In the genomic region with DNA sequence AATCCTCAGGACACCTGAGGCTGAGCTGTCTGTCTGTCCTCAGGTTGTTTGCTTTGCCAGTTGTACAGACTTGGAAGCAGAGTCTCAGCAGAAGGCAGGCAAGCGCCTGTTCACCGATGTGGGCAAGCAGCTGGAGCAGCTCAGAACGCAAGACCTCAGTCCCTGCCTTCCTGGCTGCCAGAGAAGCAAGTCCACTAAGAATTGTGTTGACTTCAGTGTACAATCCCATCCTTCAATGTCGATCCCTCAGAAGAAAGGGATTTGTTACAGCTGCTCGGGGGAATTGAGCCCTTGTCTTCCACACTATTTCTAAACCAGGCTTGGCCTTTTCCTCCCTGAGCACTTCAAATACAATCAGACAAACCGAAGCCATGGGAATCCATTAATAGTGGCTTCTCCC, we compare ENCODE assay signal across 17 mouse cellular contexts. TPM values are rescaled to one million over a fixed set of nuclear protein-coding genes. Genes with fewer than 3 reads are reported as not detected.
"Had no signal": no experiment of that assay in that cellular context is flagged by ENCODE, and none has a peak within 500 bp of the region (broad histone marks: within the 10 kb centered on the region; RNA-seq: fewer than 3 reads in every experiment).

No protein-coding gene starts in this region.

- H3K9me3 ChIP-seq: intestine, embryonic 15.5 days; limb, embryonic 13.5 days; midbrain, embryonic 10.5 days; neural tube, embryonic 12.5 days had no signal

- H3K4me2 ChIP-seq: hindbrain, embryonic 14.5 days; intestine, embryonic 15.5 days; limb, embryonic 13.5 days; neural tube, embryonic 12.5 days had no signal

- H3K36me3 ChIP-seq: intestine, embryonic 15.5 days; limb, embryonic 13.5 days; midbrain, embryonic 10.5 days; neural tube, embryonic 12.5 days had no signal

- DNase-seq: kidney, adult 2 months; kidney, postnatal 10 days; layer of hippocampus, adult 9-11 months; left cerebral cortex, postnatal 4 days; midbrain, embryonic 14.5 days; thymus, adult 18-20 months; thymus, postnatal 25 days had no signal

- H3K27me3 ChIP-seq: intestine, embryonic 15.5 days; limb, embryonic 13.5 days; neural tube, embryonic 12.5 days had no signal

- H3K27ac ChIP-seq: hindbrain, embryonic 14.5 days; intestine, embryonic 15.5 days; limb, embryonic 13.5 days; liver, embryonic 14.5 days; midbrain, embryonic 10.5 days; neural tube, embryonic 12.5 days had no signal

- H3K4me1 ChIP-seq: limb, embryonic 13.5 days; midbrain, embryonic 10.5 days; neural tube, embryonic 12.5 days had no signal

- ATAC-seq: intestine, embryonic 15.5 days had no signal

- H3K9ac ChIP-seq: hindbrain, embryonic 14.5 days; intestine, embryonic 15.5 days; limb, embryonic 13.5 days; liver, embryonic 14.5 days; neural tube, embryonic 12.5 days had no signal

- H3K4me3 ChIP-seq: intestine, embryonic 15.5 days; limb, embryonic 13.5 days; midbrain, embryonic 10.5 days; myocyte; neural tube, embryonic 12.5 days had no signal

RNA-seq across cellular contexts. Expression of gene Galnt16, which starts 20.2 kb away (rescaled TPM):
- total RNA-seq: liver, adult 2 months; megakaryocyte, adult 5-6 weeks; neutrophil, adult 5-6 weeks had no signal
